Mouse (Mus musculus) thymus, adult 2 months (tissue): ENCODE results near the gene Slc16a5. TPM values are rescaled to one million over a fixed set of nuclear protein-coding genes. Genes with fewer than 3 reads are reported as not detected.
A peak's percentile ranks its signal among the peaks of the same experiment; 100 is the strongest.

Experiments used
- DNase-seq: peaks from one replicate; pipeline ENCODE4 v3.0.0; 2021
- H3K27ac ChIP-seq: fragments of 200-500 bp; 2 replicates; pipeline ENCODE4 v1.5.1; 2012; ENCODE audit warnings: low read length, control low read depth; ENCODE audit not compliant: control insufficient read depth, insufficient read depth
- H3K27me3 ChIP-seq: fragments of 200-500 bp; 2 replicates; pipeline ENCODE4 v1.6.1; 2012; ENCODE audit warnings: mild to moderate bottlenecking, low read length, moderate library complexity, mixed read lengths; ENCODE audit not compliant: control insufficient read depth, insufficient read depth
- H3K36me3 ChIP-seq: fragments of 200-500 bp; 2 replicates; pipeline ENCODE4 v1.6.1; 2012; ENCODE audit warnings: mild to moderate bottlenecking, low read length, moderate library complexity; ENCODE audit not compliant: control insufficient read depth, insufficient read depth
- H3K4me1 ChIP-seq: fragments of 200-500 bp; replicated peaks from 2 replicates; pipeline ENCODE4 v1.6.1; 2012; ENCODE audit warnings: low read length; ENCODE audit not compliant: control insufficient read depth, insufficient read depth
- H3K4me3 ChIP-seq: fragments of 200-500 bp; 2 replicates; pipeline ENCODE4 v1.5.1; 2012; ENCODE audit warnings: mild to moderate bottlenecking, low read length, control low read depth, moderate library complexity; ENCODE audit not compliant: control insufficient read depth, insufficient read depth
- CTCF ChIP-seq: fragments of 200-500 bp; IDR thresholded peaks from 2 replicates; pipeline ENCODE4 v1.5.1; 2012; ENCODE audit warnings: mild to moderate bottlenecking, control low read depth, low read length, moderate library complexity, borderline replicate concordance; ENCODE audit not compliant: control insufficient read depth, poor library complexity, insufficient read depth; ENCODE audit errors: extremely low read depth
- POLR2A ChIP-seq: fragments of 200-500 bp; IDR thresholded peaks from 2 replicates; pipeline ENCODE4 v1.6.1; 2012; ENCODE audit warnings: mild to moderate bottlenecking, low read length, control low read depth, moderate library complexity; ENCODE audit not compliant: control insufficient read depth, poor library complexity, insufficient read depth; ENCODE audit errors: extremely low read depth
- WGBS: fragments of 180-500 bp; shearing (Covaris S2); methylation state at CpG from one replicate; pipeline ENCODE4 v1.1.7; 2018; 5-methylcytosine and 5-hydroxymethylcytosine counted together
- polyA plus RNA-seq: library from polyadenylated mRNA; depleted of rRNA; stranded (reverse); fragments of >200 nt; gene quantifications from 2 replicates; pipeline ENCODE4 v1.2.3, GENCODE M21; 2012

Slc16a5 gene
- polyA plus RNA-seq, 1 experiment: 456 TPM

DNA sequence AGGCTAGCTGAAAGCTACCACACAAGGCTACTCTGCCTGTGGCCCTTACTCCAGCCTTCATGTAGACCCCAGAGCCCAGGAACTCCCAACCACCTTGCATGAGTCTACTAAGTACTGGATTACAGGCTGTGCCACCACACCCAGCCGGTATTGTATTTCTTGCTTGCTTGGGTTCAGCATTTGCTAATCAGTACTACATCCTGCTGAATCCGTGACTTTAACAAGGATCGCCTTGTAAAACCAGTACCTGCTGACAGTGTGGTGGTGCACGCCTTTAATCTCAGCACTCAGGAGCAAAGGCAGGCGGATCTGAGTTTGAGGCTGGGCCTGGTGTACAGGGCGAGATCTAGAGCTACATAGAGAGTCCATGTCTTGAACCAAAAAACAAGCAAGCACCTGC lies 40.4 kb downstream of the Slc16a5 start:
- peaks cover 16% of the 10 kb centered on the region for H3K4me1 ChIP-seq
- no peaks in the 10 kb centered on the region for H3K27me3 ChIP-seq
- TF ChIP-seq POLR2A (no peak), CTCF (no peak)
- H3K4me3 ChIP-seq: no peak overlapping the region
- WGBS: 96% methylated on average over 6 of the region's 6 CpGs
- H3K36me3 ChIP-seq: peaks cover 52% of the 10 kb centered on the region
- no peak for DNase-seq
- no peak overlapping the region for H3K27ac ChIP-seq

DNA sequence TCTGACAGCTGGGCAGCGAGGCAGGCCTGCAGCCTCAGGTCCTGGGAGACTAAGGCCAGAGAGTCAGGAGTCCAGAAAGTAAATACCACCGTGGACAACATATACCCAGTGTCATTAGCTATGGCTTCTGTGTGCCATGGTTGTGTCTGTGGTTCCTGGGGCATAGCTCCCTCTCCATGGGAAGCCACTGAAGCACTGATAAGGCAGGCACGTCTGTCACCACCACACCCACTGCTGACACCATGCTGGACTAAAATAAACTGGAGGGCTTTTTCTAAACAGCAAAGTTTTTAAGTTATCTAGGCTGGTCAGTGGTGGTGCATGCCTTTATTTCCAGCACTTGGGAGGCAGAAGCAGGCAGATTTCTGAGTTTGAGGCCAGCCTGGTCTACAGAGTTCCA lies 44.3 kb downstream of the Slc16a5 start:
- Histone ChIP-seq H3K4me1 (peaks cover 44% of the 10 kb centered on the region), H3K36me3 (peaks cover 13% of the 10 kb centered on the region), H3K27me3 (no peaks in the 10 kb centered on the region), H3K27ac (no peak overlapping the region), H3K4me3 (no peak overlapping the region)
- TF ChIP-seq POLR2A (no peak), CTCF (no peak)
- WGBS: 85% methylated on average over 3 of the region's 3 CpGs
- no peak for DNase-seq

DNA sequence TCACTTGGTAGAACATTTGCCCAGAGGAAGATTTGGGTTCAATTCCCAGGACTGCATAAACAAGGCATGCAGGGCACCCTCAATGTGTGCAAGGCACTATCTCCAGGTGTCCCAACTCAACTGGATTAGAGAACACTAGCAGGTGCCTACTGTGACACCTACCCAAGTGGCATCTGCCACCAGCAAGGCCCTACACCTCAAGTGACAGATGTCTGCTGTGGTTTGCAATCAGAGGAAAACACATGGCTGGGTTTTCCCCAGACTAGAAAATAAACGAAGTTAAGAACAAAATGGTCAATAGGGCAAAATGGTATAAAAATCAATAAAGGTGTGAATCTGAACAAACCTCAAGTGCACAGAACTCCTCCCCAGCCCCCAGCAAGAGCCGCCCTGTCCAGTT lies 45.8 kb downstream of the Slc16a5 start:
- H3K36me3 ChIP-seq: peaks cover under 1% of the 10 kb centered on the region
- H3K4me1 ChIP-seq: peaks cover 55% of the 10 kb centered on the region
- peak; percentile 40 for DNase-seq
- no peaks in the 10 kb centered on the region for H3K27me3 ChIP-seq
- H3K27ac ChIP-seq: no peak overlapping the region
- TF ChIP-seq POLR2A: no peak
- TF ChIP-seq CTCF: no peak
- no peak overlapping the region for H3K4me3 ChIP-seq
- 45% methylated on average over 2 of the region's 2 CpGs for WGBS

DNA sequence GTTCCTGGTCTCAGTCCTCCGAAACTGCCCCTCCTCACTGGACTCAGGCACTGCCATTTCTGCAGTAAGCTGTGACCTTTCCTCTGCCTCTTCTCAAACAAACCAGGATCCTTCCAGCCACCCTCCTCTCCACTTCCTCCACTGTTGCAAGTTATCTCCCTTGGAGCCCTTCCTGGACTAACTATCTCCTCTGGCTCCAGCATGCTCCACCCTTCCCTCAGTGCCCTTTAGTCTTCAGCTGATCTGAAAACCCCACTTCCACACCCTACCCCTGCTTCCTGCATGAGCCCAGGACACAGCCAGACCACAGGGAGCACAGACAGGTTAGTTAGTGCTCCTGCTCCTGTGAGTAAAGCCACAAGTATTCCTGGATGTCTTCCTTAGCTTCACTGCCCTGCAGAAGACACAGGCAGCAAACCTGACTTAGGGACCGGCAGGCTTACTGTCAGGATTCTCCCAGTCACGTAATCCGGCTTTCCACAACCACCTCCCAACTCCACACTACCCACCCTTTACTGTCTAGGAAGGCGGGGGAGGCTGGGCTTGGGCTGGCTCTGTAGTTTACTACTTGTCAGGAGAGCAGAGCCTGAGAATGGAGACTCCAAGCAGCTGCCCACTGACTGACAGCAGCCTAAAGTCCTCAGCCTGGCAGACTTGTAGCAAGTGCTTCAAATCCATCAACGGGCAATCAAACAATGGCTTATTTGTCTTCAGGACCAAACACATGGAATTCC lies 47.7 kb downstream of the Slc16a5 start:
- WGBS: 92% methylated on average over 6 of the region's 6 CpGs
- no peak overlapping the region for H3K4me3 ChIP-seq
- TF ChIP-seq CTCF (no peak), POLR2A (no peak)
- no peaks in the 10 kb centered on the region for H3K27me3 ChIP-seq
- H3K36me3 ChIP-seq: no peaks in the 10 kb centered on the region
- H3K27ac ChIP-seq: 0 out of 2 replicates have a peak overlapping the region, but pooled peaks have one; percentile 7
- peaks cover 48% of the 10 kb centered on the region for H3K4me1 ChIP-seq
- DNase-seq: no peak

DNA sequence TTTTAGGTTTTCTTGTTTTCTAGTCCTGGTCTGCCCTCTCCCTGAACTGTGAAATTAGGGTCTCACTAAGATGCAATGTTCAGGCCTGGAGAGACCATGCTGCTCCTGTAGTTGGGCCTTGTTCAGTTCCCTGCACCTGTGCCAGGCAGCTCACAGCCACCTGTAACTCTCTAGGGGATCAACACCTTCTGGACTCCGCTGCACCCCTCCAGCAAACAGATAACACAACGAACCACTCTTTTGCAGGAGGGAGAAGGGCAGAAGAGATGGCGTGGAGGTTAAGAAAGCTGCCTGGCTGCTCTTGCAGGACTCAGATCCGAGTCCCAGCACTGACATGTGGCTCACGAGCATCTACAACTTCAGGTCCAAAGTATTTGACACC lies 48.2 kb downstream of the Slc16a5 start:
- no peaks in the 10 kb centered on the region for H3K27me3 ChIP-seq
- H3K27ac ChIP-seq: no peak overlapping the region
- no peak overlapping the region for H3K4me3 ChIP-seq
- H3K4me1 ChIP-seq: peaks cover 50% of the 10 kb centered on the region
- no peaks in the 10 kb centered on the region for H3K36me3 ChIP-seq
- 54% methylated on average over 5 of the region's 5 CpGs for WGBS
- TF ChIP-seq CTCF (no peak), POLR2A (no peak)
- no peak for DNase-seq

DNA sequence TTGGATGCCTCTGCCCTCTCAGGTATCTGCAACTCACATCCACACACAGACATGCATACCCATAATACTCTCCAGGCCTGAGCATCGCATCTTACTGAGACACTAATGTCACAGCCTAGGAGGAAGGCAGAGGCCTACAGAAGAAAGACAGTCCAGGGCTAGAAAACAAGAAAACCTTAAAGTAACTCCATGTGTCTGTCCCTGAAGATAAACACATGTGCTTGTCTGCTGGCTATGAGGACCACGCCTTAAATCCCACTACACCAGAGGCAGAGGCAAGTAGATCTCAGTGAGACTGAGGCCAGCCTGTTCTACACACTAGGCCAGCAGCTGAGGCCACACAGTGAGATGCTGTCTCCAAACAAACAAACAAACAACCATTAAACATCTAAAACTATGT lies 48.8 kb downstream of the Slc16a5 start:
- H3K27ac ChIP-seq: no peak overlapping the region
- H3K27me3 ChIP-seq: no peaks in the 10 kb centered on the region
- no peak for DNase-seq
- no peak for TF ChIP-seq POLR2A
- TF ChIP-seq CTCF: no peak
- H3K4me3 ChIP-seq: no peak overlapping the region
- peaks cover 50% of the 10 kb centered on the region for H3K4me1 ChIP-seq
- H3K36me3 ChIP-seq: no peaks in the 10 kb centered on the region
- WGBS: 91% methylated on average over 2 of the region's 2 CpGs
